Mouse (Mus musculus): ENCODE results near the gene Dgkz.

- no peak for TF ChIP-seq POLR2A (IDR thresholded peaks at IDR 0.05; ENCODE audit: low read depth, low read length)
- no peak for TF ChIP-seq CTCF (conservative IDR thresholded peaks at IDR 0.05; ENCODE audit: insufficient read depth, insufficient read length, low read depth, low read length)
Measured at GRCm38 (mm10) chr2:91962864-91963401, 12.7 kb downstream of the Dgkz start.

All from kidney, adult 2 months (tissue).